Mouse (Mus musculus) NIH3T3 (cell line): Measurements from ENCODE around the gene Upf3b.
"Not testable (repeated sequence)": the region's sequence is repeated elsewhere in the genome, so short reads cannot be mapped to it uniquely, and the experiment has no call there.

ENCODE experiments used
- DNase-seq: peaks from one replicate; pipeline ENCODE4 v3.0.0-alpha.2; 2012; ENCODE audit warnings: low read depth

The Upf3b gene

DNA sequence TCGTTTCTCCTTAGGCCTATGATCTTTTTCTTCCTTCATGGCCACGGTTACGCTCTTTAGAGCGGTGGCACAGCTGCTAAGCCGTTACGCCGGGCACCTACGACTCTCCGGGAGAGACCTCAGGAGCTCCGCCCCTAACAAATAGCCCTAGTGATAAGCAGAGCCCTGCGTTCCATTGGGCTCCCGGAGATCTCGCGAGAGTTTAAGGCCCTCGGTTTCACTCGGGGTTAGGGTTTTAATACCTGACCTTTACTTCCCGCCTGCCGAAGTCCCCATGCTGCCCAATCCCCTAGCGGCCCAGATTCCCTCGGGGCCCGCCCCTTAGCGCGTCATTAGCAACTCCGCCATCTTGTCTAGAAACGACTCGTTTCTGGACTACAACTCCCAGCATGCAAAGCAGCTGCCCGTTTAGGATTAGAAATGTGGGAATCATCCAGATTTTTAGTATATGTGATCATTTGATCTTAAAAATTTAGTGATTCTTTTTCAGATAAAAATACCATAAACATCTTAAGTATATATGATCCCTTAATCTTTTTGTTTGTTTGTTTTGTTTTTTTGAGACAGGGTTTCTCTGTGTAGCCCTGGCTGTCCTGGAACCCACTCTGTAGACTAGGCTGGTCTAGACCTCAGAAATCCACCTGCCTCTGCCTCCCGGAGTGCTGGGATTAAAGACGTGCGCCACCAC lies at the start of gene Upf3b:
Upf3b (minus strand) TSS at position 130 of the 688 bp plus-strand sequence.
- DNase-seq: peak; percentile 96

DNA sequence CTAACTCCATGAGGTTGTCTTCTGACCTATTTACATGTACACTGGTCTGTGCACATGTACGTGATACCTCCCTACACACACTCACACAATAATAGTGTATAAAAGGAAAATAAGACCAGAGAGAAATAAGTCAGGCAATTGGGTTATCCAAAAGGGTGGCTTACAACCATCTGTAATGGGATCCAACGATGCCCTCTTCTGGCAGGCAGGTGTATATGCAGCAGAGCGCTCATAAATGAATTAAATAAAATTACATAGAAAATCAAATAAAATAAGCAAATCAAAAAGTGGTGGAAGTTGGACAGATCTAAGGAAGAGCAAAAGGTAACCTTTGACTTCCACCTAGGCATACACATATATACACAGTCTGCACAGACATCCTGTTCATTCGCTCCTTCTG lies 47.7 kb upstream of the Upf3b start:
- DNase-seq: peak; percentile 50

DNA sequence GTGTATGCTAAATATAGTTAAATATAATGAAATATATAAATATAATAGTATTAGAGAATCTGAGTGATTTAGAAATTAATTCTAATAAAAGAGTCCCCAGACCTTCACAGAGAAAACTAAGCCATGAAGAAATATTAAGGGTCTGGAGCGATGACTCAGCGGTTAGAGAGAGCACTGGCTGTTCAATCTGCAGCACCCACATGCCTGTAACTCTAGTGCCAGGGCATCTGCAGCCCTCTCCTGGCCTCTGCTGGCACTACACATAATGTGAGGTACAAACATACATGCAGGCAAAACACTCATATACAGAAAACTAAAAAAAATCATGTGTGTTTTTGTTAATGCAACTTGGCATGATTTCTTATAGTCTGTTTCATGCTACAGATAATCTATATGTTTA lies 34.8 kb upstream of the Upf3b start:
- DNase-seq: peak; percentile 64

DNA sequence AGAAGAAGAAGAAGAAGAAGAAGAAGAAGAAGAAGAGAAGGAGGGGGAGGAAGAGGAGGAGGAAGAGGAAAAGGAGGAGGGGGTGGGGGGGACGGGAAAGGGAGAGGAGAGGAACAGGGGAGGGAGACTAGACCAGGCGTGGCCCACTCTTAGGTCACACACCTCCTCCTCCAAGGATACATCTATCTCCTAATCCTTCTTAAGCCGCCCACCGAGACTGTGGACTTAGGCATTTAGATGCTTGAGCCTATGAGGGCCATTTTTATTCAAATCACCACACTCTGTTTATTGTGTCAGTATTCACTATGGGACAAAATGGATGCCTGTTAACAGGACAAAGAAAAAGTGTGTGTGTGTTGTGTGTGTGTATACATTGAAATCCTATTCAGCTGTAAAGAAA lies 34.4 kb upstream of the Upf3b start:
- not testable (repeated sequence) for DNase-seq

DNA sequence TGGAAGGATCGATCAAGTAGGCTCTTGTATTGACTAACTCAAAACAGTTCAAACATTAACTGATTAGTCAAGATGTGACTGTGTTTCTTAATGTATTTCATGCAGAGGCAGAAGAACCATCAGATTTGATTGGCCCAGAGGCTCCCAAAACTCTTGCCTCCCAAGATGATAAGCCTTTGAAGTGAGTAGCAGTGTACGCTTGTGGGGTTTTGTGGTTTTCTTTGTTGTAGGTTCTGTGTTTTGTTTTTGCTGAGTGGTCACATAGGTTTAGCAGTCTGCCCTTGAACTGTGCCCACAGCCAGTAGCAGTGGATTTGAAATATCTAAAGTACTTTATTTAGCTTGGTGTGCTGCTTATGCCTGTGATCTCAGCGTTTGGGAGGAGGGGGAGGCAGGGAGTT lies 31.6 kb upstream of the Upf3b start:
- no peak for DNase-seq

DNA sequence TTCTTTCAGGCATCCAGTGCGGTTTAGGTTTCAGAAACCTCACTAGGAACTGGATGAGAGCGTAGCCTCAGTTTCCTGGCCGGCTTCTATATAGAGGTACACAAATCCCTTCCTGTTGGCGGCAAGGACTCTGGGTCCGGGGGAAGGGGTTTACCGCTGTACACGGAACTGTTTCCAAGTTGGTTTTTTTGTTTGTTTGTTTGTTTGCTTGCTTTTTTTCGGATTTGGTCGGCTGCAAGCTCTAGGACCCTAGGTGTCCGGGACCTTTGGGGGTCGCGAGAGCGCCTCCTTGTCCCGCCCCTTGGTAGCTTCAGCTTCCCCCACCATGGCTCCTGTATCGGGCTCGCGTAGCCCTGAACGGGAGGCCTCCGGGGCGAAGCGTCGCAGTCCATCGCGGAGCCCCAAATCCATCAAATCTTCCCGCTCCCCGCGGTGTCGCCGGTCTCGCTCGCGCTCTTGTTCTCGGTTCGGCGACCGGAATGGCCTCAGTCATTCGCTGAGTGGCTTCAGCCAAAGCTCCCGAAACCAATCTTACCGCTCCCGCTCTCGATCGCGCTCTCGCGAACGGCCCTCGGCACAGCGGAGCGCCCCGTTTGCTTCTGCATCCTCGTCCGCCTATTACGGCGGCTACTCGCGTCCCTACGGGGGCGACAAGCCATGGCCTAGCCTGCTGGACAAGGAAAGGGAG lies 16.7 kb upstream of the Upf3b start, which contains the start of gene Nkap:
Nkap (plus strand) TSS at position 125 of the 688 bp plus-strand sequence.
- peak; percentile 90 for DNase-seq

DNA sequence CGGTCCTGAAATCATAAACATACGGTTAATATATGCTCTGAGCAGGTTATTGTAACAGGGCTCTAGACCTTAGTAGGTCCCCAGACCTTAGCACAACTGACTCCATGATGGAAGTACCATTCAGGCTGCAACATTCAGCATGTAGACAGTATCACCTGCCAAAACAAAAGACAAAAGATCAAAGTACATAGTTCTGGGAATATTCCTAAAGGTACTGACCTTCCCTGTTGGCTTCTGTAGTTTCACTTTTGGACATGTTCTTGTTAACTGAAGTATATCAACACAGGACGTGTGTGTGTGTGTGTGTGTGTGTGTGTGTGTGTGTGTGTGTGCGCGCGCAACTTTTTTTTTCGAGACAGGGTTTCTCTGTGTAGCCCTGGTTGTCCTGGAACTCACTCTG lies 15.4 kb upstream of the Upf3b start:
- no peak for DNase-seq

DNA sequence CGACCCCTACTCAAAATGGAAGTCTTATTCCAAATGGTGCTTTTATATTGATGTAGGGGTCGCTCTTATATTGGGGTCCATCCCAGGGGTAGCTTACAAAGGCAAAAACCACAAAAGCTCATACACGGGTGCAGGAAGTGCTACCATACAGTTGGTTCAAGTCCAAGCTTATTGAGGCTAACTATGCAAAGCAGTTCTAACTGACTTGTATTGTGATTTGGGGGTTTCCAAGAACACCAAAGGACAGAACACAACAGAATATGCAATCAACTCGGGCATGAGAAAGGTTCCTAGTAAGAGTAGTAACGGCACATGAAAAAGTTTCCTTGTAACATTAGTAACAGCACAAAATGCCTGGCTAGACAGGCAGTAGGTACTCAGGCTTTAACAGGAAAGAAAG lies 10.1 kb upstream of the Upf3b start:
- no peak for DNase-seq

DNA sequence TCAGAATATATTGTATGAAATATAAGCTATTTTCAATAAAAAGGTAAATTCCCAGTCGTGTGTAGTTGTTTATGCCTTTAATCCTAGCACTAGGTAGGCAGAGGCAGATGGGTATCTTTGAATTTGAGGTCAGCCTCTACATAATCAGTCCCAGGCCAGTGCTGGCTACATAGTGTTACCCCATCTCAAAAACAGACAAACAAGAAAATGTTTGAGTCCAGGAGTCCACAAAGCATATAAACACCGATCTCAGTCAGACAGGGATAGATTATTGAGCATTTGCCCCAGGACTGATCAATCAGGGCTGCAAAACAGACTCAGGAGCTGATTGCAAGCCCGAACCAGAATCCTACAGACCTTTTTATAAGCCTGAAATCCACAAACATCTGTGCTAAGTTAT lies 9.5 kb upstream of the Upf3b start:
- DNase-seq: no peak

DNA sequence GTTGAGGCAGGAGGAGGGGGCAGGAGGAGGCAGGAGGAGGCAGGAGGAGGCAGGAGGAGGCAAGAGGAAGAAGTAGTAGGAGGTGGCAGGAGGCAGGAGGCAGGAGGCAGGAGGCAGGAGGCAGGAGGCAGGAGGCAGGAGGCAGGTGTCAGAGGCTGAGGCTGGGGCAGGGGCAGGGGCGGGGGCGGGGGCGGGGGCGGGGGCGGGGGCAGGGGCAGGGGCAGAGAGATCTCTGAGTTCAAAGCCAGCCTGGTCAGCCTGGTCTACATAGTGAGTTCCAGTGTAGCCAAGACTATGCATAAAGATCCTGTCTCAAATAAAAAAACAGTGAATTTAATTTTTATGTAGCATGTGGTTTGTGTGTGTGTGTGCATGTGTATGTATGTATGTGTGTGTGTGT lies 7.0 kb upstream of the Upf3b start:
- DNase-seq: no peak

DNA sequence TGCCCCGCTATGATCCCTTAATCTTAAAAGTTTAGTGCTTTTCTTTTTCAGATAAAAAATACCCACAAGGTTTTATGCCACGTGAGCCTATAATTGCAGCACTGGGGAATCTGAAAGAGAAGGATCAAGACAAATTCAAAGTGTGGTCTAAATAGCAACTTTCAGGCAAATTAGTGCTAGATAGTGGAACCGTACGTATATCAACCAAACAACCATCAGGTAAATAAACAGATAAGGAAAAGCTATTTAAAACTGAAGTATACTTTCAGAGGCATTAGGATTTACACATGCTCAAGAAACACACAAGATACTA lies 715 bp upstream of the Upf3b start:
- DNase-seq: no peak

DNA sequence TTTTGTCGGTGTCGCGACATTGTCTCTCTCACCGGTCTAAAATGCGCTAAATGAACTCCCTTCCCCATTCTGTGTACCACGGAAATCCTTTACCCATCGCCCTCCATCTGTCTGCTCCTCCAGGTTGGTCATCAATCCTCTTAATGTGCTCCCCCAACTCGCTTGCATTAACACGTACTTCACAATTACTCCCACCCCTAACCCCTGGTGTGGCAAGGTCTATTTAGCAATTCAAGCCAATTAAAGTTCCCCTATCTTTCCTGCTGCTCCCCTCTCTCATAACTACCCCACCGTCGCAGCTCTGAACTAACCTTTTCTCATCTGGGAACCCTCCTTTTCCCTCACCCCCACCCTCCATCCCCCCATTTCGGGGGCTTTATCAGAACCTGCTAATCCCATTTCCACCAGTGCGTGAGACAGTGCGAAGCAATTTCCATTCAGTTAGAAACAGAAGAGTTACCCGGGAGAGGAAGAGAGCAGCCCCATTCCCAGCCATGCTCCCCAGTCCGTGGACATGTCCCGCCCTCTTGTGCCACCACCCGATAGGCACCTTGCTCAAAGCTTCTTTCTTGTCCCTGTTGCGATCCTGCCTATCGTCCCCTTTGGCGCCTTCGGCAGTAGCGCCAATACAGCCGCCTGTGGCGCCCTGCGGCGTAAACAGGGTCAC lies 463 bp downstream of the Upf3b start:
- DNase-seq: no peak

DNA sequence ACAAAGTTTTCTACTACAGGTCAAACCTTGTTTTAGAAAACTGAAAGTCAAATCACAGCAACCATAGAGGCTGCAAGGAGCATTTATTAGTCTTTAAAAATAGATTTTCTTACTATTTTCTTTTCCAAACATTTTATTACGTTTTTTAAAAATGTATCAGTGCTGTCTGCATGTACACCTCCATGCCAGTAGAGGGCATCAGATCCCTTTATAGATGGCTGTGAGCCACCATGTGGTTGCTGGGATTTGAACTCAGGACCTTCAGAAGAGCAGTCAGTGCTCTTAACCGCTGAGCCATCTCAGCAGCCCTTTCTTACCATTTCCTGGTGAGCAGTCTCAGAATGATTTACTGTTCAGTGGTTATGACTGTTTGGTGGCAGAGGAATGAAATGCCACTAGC lies 6.3 kb downstream of the Upf3b start:
- DNase-seq: no peak

DNA sequence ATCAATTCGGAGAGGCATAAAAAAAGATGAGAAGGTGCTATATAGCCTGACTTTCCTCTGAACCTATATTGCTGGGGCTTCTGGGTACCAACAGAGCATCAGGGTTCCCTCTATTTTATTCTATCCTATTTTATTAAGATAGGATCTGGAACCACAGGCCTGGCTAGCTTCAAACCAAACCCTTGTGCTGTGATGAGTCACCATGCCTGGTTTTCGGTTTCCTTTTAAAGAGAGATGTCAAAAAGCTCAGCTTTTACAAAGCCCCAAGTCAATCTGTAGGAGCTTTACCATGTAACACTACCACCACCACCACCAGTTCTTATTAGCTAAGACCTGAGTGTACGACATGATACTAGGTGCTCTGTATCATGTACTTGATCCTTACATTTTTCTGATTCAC lies 11.4 kb downstream of the Upf3b start:
- peak; percentile 56 for DNase-seq

DNA sequence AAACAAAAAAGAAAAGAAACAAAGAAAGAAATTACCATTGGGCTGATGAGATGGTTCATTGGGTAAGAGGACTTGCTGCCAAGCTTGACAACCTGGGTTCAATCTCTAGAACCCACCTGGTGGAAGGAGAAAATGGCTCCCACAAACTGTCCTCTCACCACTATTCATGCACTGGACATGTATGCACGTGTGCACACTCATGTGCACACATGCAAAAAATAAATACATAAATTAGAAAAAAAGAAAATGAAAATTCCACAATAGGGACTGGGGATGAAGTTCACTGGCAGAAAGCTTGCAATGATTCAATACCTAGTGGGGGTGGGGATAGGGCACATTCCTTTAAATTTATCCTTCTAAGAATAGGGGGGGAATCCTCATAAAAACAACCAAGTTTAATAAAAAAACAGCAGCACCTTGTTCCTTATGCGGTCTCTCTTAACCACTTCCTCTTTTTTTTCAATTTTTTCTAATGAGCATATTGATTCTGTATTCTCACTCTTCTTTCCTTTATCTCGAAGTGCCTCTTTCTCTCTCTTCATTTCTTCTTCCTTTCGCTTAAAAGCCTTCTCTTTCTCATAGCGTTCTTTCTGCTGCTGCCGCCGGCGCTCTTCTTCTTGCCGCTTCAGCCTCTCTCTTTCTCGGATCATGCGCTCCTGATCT lies 14.9 kb downstream of the Upf3b start:
- no peak for DNase-seq

DNA sequence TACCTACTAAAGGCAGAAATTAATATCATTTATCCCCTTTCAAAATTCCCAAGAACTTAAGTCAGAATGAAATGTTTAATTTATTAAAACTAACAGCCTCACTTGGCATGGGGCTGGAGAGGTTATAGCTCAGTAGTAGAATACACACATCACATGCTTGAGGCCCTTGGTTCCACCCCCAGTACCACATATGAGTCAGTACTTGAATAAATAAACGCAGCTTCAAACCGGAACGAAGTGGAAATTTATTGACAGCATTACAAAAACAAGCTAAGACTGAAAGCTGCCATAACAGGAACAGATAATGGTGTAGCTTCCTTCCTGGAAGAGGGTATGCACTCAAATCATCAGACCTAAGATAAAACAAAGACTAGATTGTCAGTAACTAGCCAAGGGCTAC lies 18.7 kb downstream of the Upf3b start:
- DNase-seq: peak; percentile 71

DNA sequence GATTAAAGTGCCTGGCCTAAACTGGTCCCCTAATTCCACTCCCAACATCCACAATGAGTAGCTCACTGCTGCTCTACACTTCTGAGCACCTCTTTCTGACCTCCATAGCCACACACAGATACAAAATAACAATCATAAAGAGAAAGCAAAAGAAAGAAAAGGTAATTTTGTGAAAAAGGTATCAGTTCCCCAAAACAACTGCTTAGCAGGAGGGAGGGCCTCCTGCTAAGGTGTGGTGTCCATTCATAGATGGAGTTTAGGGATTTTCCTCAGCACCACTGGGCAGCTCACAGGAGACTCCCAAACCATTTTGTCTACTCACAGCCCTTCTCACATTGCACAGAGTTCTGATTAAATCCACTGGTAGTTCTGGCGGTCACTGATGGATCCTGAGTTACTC lies 21.3 kb downstream of the Upf3b start:
- no peak for DNase-seq

DNA sequence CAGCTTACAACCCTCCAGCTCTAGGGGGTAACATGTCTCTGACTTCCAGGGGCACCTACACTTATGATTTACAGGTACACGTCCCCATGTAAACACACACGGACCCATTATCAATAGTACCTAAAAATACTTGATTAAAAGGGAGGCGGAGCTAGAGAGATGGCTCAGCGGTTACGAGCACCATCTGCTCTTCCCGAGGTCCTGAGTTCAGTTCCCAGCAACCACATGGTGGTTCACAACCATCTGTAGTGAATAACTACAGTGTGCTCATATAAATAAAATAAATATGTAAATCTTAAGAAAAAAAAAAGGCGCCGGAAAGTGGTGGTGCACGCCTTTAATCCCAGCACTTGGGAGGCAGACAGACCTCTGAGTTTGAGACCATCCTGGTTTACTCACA lies 24.5 kb downstream of the Upf3b start:
- no peak for DNase-seq

DNA sequence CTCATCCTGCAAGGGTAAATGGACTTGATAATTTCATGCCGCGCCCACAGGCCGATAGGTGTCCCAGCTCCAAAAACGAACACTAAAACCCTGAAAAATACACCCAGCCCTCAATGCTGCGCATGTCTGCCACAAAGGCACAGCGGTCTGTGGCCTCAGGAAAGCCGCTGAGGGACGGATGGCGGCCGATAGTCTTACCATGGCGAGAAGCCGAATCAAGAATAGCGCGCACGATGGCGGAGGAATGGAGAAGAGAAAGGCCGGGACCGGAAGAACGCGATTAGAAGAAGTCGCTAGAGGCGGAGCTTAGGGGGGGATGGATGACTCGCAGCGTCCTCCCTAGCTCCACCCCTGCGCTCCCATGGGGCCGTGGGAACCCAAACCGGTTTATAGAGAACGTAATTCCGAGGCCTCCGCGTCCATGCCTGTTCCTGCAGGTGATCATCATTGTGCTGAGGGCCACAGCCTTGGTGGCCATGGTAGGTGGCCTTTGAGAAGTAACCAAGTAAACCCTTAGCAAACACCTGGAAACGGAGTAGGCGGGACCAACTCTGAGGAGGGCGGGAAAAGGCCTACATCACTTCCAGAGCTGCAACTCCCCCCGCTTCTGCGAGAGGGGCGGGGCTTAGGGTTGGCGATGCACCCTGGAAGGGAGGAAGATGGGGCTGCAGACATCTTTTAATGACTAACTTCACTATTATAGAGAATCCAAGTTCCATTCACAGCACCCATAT lies 25.0 kb downstream of the Upf3b start, which contains the start of gene Rpl39:
Rpl39 (minus strand) TSS at position 476 of the 734 bp plus-strand sequence.
- DNase-seq: peak; percentile 92

DNA sequence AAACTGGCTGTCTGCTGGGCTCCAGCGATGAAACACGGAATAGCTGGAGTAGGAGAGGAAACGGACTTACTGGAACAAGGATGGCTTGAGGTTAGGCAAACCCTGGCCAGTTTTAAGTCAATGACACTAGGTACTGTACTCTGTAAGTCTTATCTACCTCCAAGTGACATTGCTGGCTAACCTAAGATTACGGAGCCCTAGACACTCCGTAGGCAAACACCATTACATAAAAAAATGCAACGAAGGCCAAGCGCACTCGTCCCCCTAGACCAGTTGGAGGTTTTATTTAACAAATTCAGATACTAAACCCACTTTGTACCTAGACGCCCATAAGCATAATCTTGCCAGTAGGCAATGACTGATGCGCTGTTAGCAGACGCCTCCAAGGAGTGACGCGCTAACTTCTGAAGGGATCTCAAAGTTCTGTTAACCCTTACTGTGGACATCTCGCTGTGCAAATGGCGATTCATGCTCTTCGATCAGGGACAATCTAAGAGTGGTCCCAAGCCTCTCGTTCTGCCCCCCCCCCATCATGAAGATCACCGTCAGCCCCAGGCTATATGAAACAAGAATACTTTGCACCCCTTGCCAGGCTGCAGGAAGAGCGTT lies 25.7 kb downstream of the Upf3b start:
- peak; percentile 48 for DNase-seq

DNA sequence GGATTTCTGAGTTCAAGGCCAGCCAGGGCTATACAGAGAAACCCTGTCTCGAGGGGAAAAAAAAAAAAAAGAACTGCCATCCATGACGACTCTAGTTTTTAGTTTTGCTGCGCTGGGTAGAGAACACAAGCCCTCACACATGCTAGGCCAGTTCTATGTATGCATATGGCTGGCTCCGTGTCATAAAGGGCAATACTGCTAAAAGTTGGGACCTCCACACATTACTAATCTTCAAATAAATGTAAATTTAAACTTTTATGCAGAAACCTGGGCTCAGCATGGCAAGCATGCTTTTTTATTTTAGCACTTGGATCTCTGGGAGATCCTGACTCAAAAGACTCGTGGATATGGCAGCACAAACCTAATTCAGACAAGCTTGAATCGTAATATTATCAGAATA lies 28.9 kb downstream of the Upf3b start:
- DNase-seq: no peak

DNA sequence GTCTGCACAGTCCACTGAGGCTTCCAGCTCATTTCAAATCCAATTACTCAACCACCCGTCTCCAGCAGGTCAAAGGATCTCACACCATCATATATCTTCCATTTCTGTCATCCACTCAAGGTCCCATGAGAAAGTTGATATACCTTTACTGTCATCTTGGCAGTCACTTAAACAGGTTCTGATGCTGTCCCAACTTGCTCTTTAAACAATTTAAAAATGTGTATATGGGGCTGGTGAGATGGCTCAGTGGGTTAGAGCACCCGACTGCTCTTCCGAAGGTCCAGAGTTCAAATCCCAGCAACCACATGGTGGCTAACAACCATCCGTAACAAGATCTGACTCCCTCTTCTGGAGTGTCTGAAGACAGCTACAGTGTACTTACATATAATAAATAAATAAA lies 29.8 kb downstream of the Upf3b start:
- DNase-seq: not testable (repeated sequence)
